Mouse (Mus musculus) G1E-ER4 (cell line): ENCODE measurements around the gene Tgoln1. TPM values are rescaled to one million over a fixed set of nuclear protein-coding genes. Genes with fewer than 3 reads are reported as not detected.

Experiments
- GATA1 ChIP-seq: IDR thresholded peaks from one replicate; pipeline ENCODE4 v1.8.0; 2012; ENCODE audit warnings: low read length, inconsistent platforms
- polyA plus RNA-seq: library from polyadenylated mRNA; stranded (reverse); fragments of >175 nt; gene quantifications from 2 replicates; pipeline ENCODE4 v1.2.3, GENCODE M21; 2012

The Tgoln1 gene
- polyA plus RNA-seq, 1 experiment = 1.3 TPM

- TF ChIP-seq GATA1 = no peak
These were observed 20.1 kb upstream of the Tgoln1 start for GRCm38 (mm10) chr6:72636940-72637339.

GRCm38 (mm10) chr6:72635760-72636431 lies 19.1 kb upstream of the Tgoln1 start:
- no peak for TF ChIP-seq GATA1

GRCm38 (mm10) chr6:72634311-72634710 lies 17.5 kb upstream of the Tgoln1 start:
- TF ChIP-seq GATA1 = no peak

GRCm38 (mm10) chr6:72631700-72632099 lies 14.9 kb upstream of the Tgoln1 start:
- TF ChIP-seq GATA1 = no peak

- TF ChIP-seq GATA1 = no peak
These were observed 14.2 kb upstream of the Tgoln1 start for GRCm38 (mm10) chr6:72630961-72631360.

- no peak for TF ChIP-seq GATA1
These were observed 13.6 kb upstream of the Tgoln1 start for GRCm38 (mm10) chr6:72630370-72630769.

- TF ChIP-seq GATA1 = no peak
These were observed 10.5 kb upstream of the Tgoln1 start for GRCm38 (mm10) chr6:72627276-72627675.

DNA sequence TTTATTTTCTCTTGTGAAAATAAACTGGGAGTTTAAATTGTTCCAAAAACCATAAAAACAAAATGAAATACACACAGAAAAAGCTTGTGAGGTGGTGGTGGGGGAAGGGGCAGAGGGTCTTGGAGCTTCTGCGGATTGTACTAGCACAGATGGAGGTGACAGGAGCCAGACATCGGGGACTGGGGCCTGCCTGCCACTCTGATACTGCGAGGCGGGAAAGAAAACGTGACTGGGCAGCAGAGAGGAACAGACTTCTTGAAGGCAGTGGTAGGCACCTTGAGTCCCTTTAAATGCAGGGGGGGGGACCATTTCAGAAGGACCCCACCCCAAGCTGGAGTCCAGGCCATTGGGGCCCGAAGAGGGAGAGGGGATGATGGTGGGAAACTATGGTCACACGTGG lies 9.6 kb upstream of the Tgoln1 start:
- no peak for TF ChIP-seq GATA1

DNA sequence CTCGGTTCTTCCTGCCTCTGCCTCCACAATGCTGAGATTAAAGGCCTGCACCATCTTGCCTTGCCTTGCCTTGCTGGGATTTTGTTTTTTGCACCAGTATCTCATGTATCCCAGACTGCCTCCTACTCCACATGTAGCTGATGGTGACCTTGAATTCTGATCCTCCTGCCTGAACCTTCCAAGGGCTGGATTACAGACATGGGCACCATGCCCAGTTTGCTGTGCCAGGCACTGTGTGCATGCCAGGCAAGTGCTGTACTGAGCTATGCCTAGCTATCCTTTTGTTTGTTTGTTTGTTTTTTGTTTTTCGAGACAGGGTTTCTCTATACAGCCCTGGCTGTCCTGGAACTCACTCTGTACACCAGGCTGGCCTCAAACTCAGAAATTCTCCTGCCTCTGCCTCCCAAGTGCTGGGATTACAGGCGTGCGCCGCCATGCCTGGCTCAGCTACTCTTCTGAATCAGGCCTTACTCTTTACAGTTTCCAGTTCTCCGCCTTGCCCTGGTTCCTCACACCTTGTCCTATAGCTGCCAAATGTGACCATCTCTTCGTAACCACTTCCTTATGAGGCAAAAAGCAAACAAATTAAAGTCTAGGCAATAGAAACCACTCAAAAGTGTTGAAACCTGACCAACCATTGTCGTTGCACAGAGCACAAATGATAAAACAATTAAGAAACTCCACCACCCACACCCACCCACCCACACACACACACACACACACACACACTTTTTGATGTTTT lies 7.0 kb upstream of the Tgoln1 start:
- no peak for TF ChIP-seq GATA1

DNA sequence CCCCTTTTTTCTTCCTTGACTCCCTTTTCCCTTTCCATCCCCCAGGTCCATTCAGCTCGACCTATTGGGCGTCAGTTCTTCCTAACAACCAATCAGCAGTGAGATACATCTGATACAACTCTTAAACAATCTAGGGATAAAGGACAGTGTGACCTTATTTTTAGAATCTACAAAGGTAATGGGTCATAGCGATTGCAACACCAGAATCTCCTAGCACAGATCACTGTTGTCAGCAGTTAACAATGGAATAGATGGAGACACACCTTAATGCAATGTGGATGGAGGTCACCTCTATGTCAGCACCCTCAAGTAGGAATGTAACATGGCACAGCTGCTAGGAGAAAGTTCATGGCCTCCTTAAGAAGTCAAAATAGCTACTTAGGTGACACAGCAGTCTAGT lies 6.1 kb upstream of the Tgoln1 start:
- TF ChIP-seq GATA1 = no peak

DNA sequence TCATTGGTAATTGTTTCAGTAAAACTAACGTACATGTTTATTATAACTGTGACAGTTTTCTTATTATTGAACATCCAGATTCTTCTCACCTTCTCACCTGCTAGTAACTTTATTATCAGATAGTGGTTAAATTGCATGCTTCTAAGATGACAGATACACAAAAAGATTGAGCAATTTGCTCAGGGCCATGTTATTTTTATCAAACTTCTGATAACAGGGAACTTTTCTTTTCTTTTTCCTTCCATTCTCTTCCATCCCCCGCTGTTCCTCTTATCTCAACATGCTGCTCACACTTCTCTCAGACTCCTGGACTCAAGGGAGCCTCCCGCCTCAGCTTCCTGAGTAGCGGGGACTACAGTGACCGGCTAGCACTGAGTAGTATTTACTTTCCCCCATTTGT lies 4.1 kb upstream of the Tgoln1 start:
- TF ChIP-seq GATA1 = no peak

GRCm38 (mm10) chr6:72619734-72620532 lies 3.1 kb upstream of the Tgoln1 start:
- TF ChIP-seq GATA1 = no peak

- no peak for TF ChIP-seq GATA1
These were observed 1.0 kb downstream of the Tgoln1 start for GRCm38 (mm10) chr6:72615561-72616375.

- TF ChIP-seq GATA1 = no peak
These were observed 1.6 kb downstream of the Tgoln1 start for GRCm38 (mm10) chr6:72615151-72615550.

DNA sequence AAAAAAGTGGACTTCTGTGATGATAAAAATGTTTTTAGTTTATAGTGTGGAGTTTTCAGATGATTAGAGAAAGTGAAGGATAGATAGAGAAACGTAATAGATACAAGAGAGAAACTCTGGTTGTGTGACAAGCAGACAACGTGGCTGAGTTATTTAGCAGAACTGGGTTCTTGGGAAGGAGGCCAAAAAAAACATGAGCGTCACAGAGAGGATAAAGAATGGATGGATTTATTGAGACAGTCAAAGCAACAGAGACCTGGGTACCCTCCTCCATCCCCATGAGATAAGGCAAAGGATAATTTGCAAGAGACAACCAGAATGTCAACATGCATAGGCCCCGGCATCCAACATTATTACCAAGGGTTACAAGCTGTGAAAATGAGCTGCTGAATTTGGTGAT lies 6.5 kb downstream of the Tgoln1 start:
- TF ChIP-seq GATA1 = no peak
